Mouse (Mus musculus): ENCODE measurements at regions not wholly inside any gene's neighbourhood (a gene's known extent, or its start where the extent isn't known, plus 50 kb on each side); places are given as distances from the start of the nearest gene placed in this dataset.
"Not testable (repeated sequence)": the region's sequence is repeated elsewhere in the genome, so short reads cannot be mapped to it uniquely, and the experiment has no call there.

DNA sequence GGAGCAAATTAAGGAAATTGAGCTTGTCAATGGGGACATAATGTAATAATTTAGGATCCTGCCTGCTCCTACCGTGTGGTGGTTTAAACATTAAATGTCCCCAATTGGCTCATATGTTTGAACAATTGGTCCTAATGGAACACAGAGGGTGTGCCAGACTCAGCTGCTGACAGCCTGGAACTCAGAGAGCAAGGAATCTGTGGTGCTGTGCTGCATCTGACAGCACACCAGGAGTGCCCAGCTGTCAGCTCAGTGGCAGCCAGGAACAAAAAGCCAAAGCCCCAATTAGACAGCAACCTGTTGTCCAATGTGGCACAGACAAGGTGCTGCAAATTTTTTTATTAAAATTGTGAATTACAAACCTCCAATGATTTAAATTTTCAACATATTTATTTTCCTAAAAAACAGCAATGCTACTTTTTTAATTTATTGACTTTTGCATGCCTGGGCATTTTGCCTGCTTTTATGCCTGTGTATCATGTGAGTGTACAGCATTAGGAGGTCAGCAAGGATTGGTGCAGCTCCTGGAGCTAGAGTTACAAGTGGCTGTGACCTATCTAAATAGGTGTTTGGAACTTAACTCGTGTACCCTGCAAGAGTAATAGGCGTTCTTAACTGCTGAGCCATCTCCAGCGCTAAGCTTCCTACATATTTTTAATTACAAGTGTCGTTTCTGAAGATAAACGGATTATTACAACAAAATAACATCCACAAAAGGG lies 724.5 kb upstream of the Adam24 start:
- 57% methylated on average over 6 of the region's 6 CpGs for WGBS
- no peak for TF ChIP-seq POLR2A (IDR thresholded peaks at IDR 0.05; ENCODE audit: low read depth, low read length)
- no peak for TF ChIP-seq CTCF (conservative IDR thresholded peaks at IDR 0.05; ENCODE audit: insufficient read depth, insufficient read length, low read depth, low read length)
- no peak for DNase-seq
- no peak overlapping the region for H3K27ac ChIP-seq (ENCODE audit: insufficient read depth, low read depth, low read length)
- no peaks in the 10 kb centered on the region for H3K36me3 ChIP-seq (ENCODE audit: control insufficient read depth, insufficient read depth, low read length)
- H3K27me3 ChIP-seq (replicated peaks; ENCODE audit: control insufficient read depth, insufficient read depth, low read length): no peaks in the 10 kb centered on the region
- no peaks in the 10 kb centered on the region for H3K4me1 ChIP-seq (ENCODE audit: control insufficient read depth, insufficient read depth, low read length)
- H3K4me3 ChIP-seq (ENCODE audit: insufficient read depth, low read depth, low read length): no peak overlapping the region

DNA sequence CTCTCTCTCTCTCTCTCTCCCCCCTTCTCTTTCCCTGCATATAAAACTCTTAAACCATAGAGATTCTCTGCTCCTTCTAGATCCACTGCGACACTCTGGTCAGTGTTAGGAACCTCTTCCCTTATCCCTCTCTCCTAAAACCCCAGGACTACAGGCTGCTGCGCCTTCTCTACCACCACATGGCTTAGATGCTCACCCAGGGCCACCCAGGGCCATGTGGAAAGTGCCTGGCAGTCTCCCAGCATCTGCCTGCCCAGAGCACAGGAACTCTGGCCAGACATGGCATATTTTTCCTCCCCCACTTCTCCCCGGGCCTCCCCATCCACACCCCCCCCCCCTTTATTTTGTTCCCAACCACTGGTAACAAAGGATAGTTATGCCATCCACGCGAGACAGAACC lies 720.4 kb upstream of the Adam24 start:
- 49% methylated on average over 5 of the region's 5 CpGs for WGBS
- TF ChIP-seq POLR2A (IDR thresholded peaks at IDR 0.05; ENCODE audit: low read depth, low read length) (no peak), CTCF (conservative IDR thresholded peaks at IDR 0.05; ENCODE audit: insufficient read depth, insufficient read length, low read depth, low read length) (no peak)
- no peak overlapping the region for H3K27ac ChIP-seq (ENCODE audit: insufficient read depth, low read depth, low read length)
- H3K4me3 ChIP-seq (ENCODE audit: insufficient read depth, low read depth, low read length): no peak overlapping the region
- H3K36me3 ChIP-seq (ENCODE audit: control insufficient read depth, insufficient read depth, low read length): no peaks in the 10 kb centered on the region
- H3K4me1 ChIP-seq (ENCODE audit: control insufficient read depth, insufficient read depth, low read length): no peaks in the 10 kb centered on the region
- H3K27me3 ChIP-seq (replicated peaks; ENCODE audit: control insufficient read depth, insufficient read depth, low read length): no peaks in the 10 kb centered on the region
- no peak for DNase-seq

DNA sequence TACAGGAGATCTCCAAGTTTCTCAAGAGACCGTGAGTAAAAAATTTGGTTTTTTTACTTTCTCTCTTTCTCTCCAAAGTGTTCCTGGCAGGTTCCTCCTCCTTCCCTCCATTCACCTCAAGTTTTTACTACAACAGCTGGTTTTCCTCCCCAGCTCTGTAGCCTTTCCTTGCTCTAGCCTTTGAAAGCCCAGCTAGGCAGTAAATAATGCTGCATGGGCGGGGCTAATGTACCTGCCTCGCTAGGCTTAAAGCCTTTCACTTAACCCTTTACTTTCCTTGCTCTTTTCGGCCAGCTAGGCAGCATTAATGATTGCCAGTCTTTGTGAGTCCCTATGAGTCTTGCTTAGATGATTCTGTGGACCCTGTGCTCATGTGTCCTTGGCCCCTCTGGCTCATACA lies 720.0 kb upstream of the Adam24 start:
- DNase-seq: no peak
- Histone ChIP-seq H3K4me3 (ENCODE audit: insufficient read depth, low read depth, low read length) (no peak overlapping the region), H3K36me3 (ENCODE audit: control insufficient read depth, insufficient read depth, low read length) (no peaks in the 10 kb centered on the region), H3K4me1 (ENCODE audit: control insufficient read depth, insufficient read depth, low read length) (no peaks in the 10 kb centered on the region), H3K27ac (ENCODE audit: insufficient read depth, low read depth, low read length) (no peak overlapping the region), H3K27me3 (replicated peaks; ENCODE audit: control insufficient read depth, insufficient read depth, low read length) (no peaks in the 10 kb centered on the region)
- no peak for TF ChIP-seq POLR2A (IDR thresholded peaks at IDR 0.05; ENCODE audit: low read depth, low read length)
- TF ChIP-seq CTCF (conservative IDR thresholded peaks at IDR 0.05; ENCODE audit: insufficient read depth, insufficient read length, low read depth, low read length): no peak
- 18% methylated on average over 4 of the region's 4 CpGs for whole genome bisulfite sequencing

DNA sequence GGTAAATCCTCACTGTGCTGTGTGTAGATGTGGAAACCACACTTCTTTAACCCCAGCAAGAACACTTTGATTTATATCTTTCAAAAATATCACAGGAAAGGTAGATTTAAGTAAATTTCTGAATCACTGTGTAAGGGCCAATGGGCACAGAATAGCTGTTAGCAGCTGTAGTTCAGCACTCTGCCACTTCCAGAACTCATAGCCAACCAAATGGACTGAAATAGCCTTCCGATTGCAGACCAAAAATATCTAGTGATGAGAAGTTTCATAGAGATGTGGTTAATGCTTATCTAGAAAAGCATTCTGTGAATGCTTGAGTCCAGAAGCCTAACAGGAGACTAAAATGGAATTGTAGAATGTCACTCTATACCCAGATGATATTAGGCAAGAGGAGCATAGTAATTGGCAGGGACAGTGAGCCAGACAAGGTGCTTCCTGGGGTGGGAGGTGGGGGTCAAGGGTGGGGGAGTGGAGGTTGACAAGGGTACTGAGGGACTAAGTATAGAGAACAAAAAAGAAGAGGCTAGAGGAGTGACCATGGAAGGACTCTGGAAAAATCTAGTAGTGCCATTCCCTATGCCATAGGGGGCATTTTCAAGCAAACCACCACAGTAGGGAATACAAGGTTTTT lies 669.6 kb upstream of the Adam24 start:
- H3K27me3 ChIP-seq (replicated peaks; ENCODE audit: control insufficient read depth, insufficient read depth, low read length): no peaks in the 10 kb centered on the region
- H3K4me3 ChIP-seq (ENCODE audit: insufficient read depth, low read depth, low read length): no peak overlapping the region
- WGBS: 81% methylated on average over 1 of the region's 1 CpGs
- no peak overlapping the region for H3K27ac ChIP-seq (ENCODE audit: insufficient read depth, low read depth, low read length)
- DNase-seq: no peak
- H3K4me1 ChIP-seq (ENCODE audit: control insufficient read depth, insufficient read depth, low read length): no peaks in the 10 kb centered on the region
- no peaks in the 10 kb centered on the region for H3K36me3 ChIP-seq (ENCODE audit: control insufficient read depth, insufficient read depth, low read length)
- TF ChIP-seq CTCF (conservative IDR thresholded peaks at IDR 0.05; ENCODE audit: insufficient read depth, insufficient read length, low read depth, low read length): no peak
- no peak for TF ChIP-seq POLR2A (IDR thresholded peaks at IDR 0.05; ENCODE audit: low read depth, low read length)

DNA sequence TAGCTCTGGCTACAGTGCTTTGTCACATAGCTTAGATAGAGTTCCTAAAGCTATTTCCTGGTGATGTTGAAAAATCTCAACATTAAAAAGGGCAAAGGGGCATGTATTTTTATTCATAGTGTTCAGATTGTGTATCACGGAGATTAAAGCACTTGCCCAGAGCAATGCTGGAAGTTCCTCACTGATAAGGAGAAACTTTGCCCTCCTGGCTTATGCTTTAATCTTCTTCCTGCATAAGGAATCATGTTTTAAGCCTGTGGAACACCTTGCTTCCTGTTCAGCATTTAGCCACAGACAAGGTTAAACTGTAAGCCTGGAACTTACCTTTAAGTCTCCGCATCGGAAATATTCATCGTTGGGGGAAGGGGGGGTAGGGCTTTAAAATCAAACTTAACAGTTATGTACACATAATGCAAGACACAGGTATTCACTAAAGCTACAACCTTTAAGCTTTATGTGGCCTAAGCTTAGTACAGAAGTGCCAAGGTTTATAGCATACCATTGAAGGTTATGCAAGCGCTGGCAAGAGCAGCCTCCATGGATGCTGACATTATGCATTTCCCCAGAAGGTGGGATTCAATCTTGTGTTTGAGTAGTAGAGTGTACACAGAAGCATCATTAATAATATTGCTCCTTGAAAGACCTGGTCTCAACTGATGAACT lies 655.5 kb upstream of the Adam24 start:
- no peak overlapping the region for H3K4me3 ChIP-seq (ENCODE audit: insufficient read depth, low read depth, low read length)
- no peak for TF ChIP-seq POLR2A (IDR thresholded peaks at IDR 0.05; ENCODE audit: low read depth, low read length)
- no peak for TF ChIP-seq CTCF (conservative IDR thresholded peaks at IDR 0.05; ENCODE audit: insufficient read depth, insufficient read length, low read depth, low read length)
- no peaks in the 10 kb centered on the region for H3K27me3 ChIP-seq (replicated peaks; ENCODE audit: control insufficient read depth, insufficient read depth, low read length)
- H3K4me1 ChIP-seq (ENCODE audit: control insufficient read depth, insufficient read depth, low read length): no peaks in the 10 kb centered on the region
- no peak overlapping the region for H3K27ac ChIP-seq (ENCODE audit: insufficient read depth, low read depth, low read length)
- no peaks in the 10 kb centered on the region for H3K36me3 ChIP-seq (ENCODE audit: control insufficient read depth, insufficient read depth, low read length)
- no peak for DNase-seq
- 75% methylated on average over 5 of the region's 5 CpGs for WGBS

DNA sequence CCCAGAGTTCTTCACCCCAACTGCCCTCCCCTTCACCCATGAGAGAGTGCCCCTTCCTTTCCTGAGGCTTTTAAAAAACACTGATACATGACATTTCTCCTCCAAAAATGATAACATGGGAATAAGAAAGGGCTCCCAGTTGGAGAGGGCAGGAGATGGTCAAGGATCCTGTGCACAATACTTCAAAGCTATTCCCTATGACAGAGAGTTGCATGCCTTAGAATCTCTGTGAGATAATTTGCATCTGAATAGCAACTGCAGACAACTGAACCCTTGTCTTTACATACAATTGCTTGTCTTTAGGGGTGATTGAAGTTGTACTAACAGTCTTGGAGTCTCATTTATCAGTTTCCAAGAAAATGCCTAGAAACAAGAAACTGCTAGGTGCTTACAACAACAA lies 610.7 kb upstream of the Adam24 start:
- no peak for DNase-seq
- Histone ChIP-seq H3K27ac (ENCODE audit: insufficient read depth, low read depth, low read length) (no peak overlapping the region), H3K4me3 (ENCODE audit: insufficient read depth, low read depth, low read length) (no peak overlapping the region), H3K27me3 (replicated peaks; ENCODE audit: control insufficient read depth, insufficient read depth, low read length) (no peaks in the 10 kb centered on the region), H3K36me3 (ENCODE audit: control insufficient read depth, insufficient read depth, low read length) (no peaks in the 10 kb centered on the region), H3K4me1 (ENCODE audit: control insufficient read depth, insufficient read depth, low read length) (no peaks in the 10 kb centered on the region)
- TF ChIP-seq CTCF (conservative IDR thresholded peaks at IDR 0.05; ENCODE audit: insufficient read depth, insufficient read length, low read depth, low read length): no peak
- no peak for TF ChIP-seq POLR2A (IDR thresholded peaks at IDR 0.05; ENCODE audit: low read depth, low read length)

DNA sequence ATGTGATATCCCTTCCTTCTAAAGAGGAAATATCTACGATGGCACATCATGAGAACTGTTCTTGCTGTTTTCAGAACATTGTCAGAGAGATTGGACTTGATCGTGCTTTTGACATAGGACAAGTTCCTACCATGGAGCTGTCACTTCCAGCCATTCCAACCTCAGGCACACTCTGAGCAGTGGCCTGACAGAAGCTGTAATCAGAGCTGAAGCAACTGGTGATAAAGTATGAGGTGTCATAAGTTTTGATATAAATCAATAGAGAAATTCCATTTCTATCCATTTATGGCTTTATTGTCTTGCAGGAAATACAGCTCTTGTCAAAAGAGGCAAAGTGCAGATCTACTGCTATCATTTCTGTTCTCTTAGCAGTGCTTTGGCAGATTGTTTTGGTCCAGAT lies 603.7 kb upstream of the Adam24 start:
- no peak overlapping the region for H3K4me3 ChIP-seq (ENCODE audit: insufficient read depth, low read depth, low read length)
- no peak overlapping the region for H3K27ac ChIP-seq (ENCODE audit: insufficient read depth, low read depth, low read length)
- WGBS: 87% methylated on average over 2 of the region's 2 CpGs
- no peak for TF ChIP-seq POLR2A (IDR thresholded peaks at IDR 0.05; ENCODE audit: low read depth, low read length)
- TF ChIP-seq CTCF (conservative IDR thresholded peaks at IDR 0.05; ENCODE audit: insufficient read depth, insufficient read length, low read depth, low read length): no peak
- H3K27me3 ChIP-seq (replicated peaks; ENCODE audit: control insufficient read depth, insufficient read depth, low read length): no peaks in the 10 kb centered on the region
- no peaks in the 10 kb centered on the region for H3K4me1 ChIP-seq (ENCODE audit: control insufficient read depth, insufficient read depth, low read length)
- no peaks in the 10 kb centered on the region for H3K36me3 ChIP-seq (ENCODE audit: control insufficient read depth, insufficient read depth, low read length)
- no peak for DNase-seq

DNA sequence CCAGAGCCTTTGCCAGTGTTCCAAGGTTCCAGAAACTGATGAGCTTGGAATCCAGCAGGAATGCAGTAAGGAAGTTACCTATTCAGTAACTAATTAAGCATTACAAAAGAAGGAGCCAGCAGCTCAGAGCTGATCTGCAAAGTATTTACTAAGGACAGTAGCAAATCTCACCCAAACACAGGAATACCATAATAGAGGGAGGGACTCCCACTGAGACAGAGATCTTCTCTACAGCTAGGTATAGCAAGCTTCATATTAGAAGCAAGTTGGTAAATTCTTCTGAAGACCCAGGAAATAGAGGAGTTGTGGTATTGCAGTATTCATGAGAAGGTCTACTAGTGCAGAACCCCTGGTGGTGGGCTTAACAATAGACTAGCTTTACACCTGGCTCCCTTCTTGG lies 593.9 kb upstream of the Adam24 start:
- not testable (repeated sequence) for H3K4me1 ChIP-seq (ENCODE audit: control insufficient read depth, insufficient read depth, low read length); H3K27me3 ChIP-seq (replicated peaks; ENCODE audit: control insufficient read depth, insufficient read depth, low read length); H3K27ac ChIP-seq (ENCODE audit: insufficient read depth, low read depth, low read length); H3K36me3 ChIP-seq (ENCODE audit: control insufficient read depth, insufficient read depth, low read length); H3K4me3 ChIP-seq (ENCODE audit: insufficient read depth, low read depth, low read length)
- DNase-seq: peak; percentile 2
